Mouse (Mus musculus) adrenal gland, adult 10 weeks (tissue): ENCODE data around the gene Morc4. TPM values are rescaled to one million over a fixed set of nuclear protein-coding genes. Genes with fewer than 3 reads are reported as not detected.

Source experiments
- polyA plus RNA-seq: library from polyadenylated mRNA; stranded (reverse); fragments of 350-450 nt; fragmentation: Illumina TruSeq; extraction: RNeasy Lipid Tissue Mini Kit (QIAGEN cat#74804); gene quantifications from one replicate; pipeline ENCODE4 v1.2.3, GENCODE M21; 2014; ENCODE audit warnings: low read depth, low replicate concordance

Gene Morc4
- 18.5 TPM for polyA plus RNA-seq

GRCm38 (mm10) chrX:139870938-139871791, at the start of gene Morc4:
TSS of gene Morc4 (minus strand) at chrX:139871677.

GRCm38 (mm10) chrX:139800406-139800878, 71.0 kb downstream of the Morc4 start, which contains the start of gene Cldn2:
TSS of gene Cldn2 (plus strand) at chrX:139800828.

GRCm38 (mm10) chrX:139782278-139783044, 89.0 kb downstream of the Morc4 start, which contains the start of gene Ripply1:
TSS of gene Ripply1 (minus strand) at chrX:139782353.

Other genes starting within 250 kb of the Morc4 start
- 42.6 TPM for gene Tbc1d8b, start 186.7 kb downstream of the Morc4 start, polyA plus RNA-seq
- gene Gm15013, start 157.2 kb downstream of the Morc4 start, polyA plus RNA-seq, result not detected
- gene Ripply1, start 89.3 kb downstream of the Morc4 start, polyA plus RNA-seq, result not detected
- gene Cldn2, start 70.8 kb downstream of the Morc4 start, polyA plus RNA-seq, result not detected
- 17.0 TPM for gene Rbm41, start 126.9 kb upstream of the Morc4 start, polyA plus RNA-seq
- gene Nup62cl, start 191.0 kb upstream of the Morc4 start, polyA plus RNA-seq, result 35.8 TPM
- 0.93 TPM for gene Pih1h3b, start 191.2 kb upstream of the Morc4 start, polyA plus RNA-seq